Mouse (Mus musculus) retina, postnatal 7 days (tissue): ENCODE results near the gene Tiam1.

Experiments
- DNase-seq: peaks from one replicate; pipeline ENCODE4 v3.0.0-alpha.2; 2012; ENCODE audit warnings: low read depth, low spot score

The Tiam1 gene

DNA sequence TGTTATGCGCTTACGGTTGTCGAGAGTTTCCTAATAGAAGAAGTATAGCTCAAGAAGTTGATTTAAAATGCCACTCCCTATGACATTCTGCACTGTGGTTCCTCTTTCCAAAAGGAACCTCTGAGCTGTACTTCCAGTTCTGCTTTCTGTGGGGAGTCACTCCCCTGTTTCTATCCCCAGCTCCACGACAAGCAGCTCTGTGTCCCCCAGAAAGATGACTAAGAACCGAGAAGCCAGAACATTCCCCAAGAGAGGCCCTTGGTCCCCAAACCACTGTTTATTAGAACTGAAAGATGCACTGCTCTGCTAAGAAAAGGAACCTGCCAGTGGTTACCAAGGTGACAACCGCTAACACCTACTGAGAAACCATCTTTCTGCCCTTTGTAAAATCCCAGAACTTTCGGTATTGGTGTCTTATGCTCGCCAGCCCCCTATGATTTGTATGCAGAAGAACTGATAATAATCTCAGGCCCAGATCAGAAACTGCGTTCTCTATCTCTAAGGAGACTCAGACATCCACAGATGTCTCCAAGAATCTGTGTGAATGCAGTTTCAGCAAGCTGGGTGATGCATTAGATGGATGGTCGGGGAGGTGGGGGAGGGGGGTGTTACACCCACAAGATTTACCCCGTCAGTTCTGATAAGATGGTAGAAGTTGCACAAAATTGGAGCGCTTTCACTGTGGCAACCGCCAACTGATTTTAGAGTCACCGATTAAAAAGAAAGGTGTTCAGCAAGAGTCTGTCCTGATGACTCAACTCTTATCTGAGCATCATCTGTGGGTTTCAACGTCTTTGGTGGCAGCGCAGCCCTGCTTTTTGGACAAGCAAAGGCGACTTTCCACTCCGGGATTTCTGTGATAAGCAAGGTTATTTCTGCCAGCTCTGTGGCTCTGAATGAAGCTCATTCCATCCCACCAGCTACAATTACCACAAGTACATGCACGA lies 294.6 kb downstream of the Tiam1 start:
- no peak for DNase-seq

GRCm38 (mm10) chr16:89848179-89848578 lies 295.4 kb downstream of the Tiam1 start:
- no peak for DNase-seq

DNA sequence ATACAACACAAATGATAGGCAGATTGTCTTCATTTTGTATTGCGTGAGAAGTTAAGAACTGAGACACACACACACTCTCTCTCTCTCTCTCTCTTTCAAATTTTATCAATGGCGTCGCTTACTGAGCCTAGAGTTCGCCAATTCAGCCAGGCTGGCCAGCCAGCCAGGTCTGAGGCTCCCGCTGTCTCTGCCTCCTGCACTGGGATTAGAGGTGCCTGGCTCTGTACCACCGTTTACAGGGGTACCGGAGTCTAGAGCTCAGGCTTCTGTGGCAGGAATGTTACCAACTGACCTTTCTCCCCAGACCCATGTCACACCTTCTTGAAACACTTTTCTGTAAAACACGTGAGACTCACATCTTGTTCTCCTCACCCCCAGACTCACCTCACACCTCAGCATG lies 298.1 kb downstream of the Tiam1 start:
- no peak for DNase-seq

- DNase-seq = peak; percentile 38
These were observed 299.0 kb downstream of the Tiam1 start for GRCm38 (mm10) chr16:89844580-89844979.

- DNase-seq = no peak
These were observed 301.7 kb downstream of the Tiam1 start for GRCm38 (mm10) chr16:89841894-89842293.

DNA sequence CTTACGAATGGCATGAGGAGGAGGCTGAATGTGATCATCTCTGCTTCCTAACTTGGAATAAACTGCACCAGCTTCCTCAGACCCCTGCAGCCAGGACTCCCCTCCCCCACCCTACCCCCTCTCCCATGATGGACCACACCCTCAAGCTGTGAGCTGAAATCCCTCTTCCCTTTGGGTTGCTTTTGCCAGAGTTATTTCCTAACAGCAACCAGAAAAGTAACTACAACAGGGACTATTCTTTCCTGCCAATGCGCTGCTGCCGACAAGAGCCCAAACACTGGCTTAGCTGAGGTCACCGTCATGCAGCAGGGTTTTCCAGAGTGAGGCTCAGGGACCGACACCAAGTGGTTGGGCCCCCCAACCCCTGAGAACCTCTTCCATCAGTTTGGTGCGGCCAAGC lies 303.2 kb downstream of the Tiam1 start:
- DNase-seq = no peak

DNA sequence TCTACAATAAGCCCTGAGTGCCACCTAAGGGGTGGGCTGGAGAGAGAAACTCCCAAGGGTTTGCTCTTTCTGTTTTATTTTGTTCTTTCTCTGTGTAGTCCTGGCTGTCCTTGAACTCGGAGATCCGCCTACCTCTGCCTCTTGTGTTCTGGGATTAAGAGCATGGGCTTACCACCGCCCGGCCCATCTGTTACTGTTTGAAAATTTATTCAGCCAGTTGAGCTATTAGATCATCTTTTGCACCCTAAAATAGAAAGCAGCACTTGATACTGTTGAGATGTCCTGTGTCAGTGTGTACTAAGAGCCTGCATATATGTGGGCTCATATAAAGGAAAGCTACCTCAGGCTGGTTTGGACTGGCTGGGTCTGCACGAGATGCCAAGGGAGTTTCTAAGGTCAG lies 303.7 kb downstream of the Tiam1 start:
- no peak for DNase-seq

DNA sequence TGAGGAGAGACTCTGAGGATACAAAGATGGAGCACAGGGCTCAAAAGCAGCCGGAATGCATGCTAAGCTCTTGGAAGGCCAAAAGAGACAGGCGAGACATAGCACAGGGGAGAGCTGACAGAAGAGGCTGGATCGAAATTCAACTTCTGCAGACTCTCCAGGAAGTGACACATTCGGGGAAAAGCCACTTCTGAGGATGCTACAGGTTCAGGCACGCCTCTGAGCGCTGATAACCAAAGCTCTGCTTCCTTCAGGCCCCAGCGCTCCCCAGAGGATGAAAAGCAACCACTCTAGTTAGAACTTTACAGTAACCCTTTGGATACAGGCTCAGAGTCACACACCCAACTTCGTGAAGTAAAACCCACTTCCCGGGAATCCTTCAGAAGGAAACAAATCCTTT lies 306.5 kb downstream of the Tiam1 start:
- no peak for DNase-seq

GRCm38 (mm10) chr16:89835551-89835950 lies 308.0 kb downstream of the Tiam1 start:
- DNase-seq = no peak

DNA sequence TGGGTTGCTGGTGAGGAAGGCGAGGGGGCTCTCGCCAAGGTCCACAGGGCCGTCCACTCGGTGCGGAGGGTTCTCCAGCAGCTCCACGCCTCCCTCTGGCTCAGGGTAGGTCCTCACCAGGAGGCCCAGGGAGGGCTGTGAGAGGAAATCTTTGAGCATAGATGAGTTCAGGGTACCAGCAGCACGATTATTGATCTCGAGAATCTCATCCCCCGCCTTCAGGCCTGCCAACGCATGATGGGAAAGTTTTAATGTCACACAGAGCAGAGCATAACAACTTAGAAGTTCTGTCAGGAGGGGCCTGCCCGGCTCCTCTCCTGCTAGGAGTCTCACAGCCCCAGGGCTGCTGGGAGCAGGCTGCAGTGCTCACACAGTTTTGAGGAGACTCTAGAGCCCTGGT lies 310.6 kb downstream of the Tiam1 start:
- DNase-seq = no peak

DNA sequence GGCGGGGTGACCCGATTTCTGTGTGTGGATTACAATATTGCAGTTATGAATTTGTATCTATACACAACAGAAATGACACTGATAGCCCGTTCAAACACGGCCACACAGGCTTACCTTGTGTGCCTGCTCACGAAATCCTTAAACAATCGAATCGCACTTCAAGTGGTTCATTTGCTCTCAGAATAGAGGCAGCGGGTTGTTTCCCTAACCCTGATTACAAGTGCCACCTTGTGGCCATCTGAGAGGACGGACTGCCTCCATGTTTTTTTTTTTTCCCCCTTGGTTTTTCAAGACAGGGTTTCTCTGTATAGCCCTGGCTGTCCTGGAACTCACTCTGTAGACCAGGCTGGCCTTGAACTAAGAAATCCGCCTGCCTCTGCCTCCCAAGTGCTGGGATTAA lies 312.4 kb downstream of the Tiam1 start:
- peak; percentile 23 for DNase-seq

- DNase-seq = no peak
These were observed 313.3 kb downstream of the Tiam1 start for GRCm38 (mm10) chr16:89830221-89830648.

- no peak for DNase-seq
These were observed 316.0 kb downstream of the Tiam1 start for GRCm38 (mm10) chr16:89827496-89828125.

- no peak for DNase-seq
These were observed 317.7 kb downstream of the Tiam1 start for GRCm38 (mm10) chr16:89825875-89826274.

DNA sequence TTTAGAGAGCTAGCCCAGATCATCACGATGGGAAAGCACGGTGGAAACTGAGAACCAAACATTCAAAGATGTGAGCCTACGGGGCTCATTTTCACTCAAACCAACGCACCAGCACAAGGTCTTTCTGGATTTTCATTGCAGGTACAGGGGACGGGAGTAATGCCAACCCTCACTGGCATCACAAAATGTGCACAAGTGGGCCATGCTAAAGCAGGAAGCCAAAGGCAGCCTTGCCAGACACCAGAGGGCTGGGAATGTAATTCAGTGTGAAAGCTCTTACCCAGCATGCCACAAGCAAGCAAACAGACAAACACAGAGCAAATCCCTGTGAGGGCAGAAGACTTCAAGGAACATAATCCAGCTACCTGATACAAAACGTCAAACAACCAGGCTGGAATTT lies 320.7 kb downstream of the Tiam1 start:
- no peak for DNase-seq

GRCm38 (mm10) chr16:89818661-89819060 lies 324.9 kb downstream of the Tiam1 start:
- DNase-seq = no peak

DNA sequence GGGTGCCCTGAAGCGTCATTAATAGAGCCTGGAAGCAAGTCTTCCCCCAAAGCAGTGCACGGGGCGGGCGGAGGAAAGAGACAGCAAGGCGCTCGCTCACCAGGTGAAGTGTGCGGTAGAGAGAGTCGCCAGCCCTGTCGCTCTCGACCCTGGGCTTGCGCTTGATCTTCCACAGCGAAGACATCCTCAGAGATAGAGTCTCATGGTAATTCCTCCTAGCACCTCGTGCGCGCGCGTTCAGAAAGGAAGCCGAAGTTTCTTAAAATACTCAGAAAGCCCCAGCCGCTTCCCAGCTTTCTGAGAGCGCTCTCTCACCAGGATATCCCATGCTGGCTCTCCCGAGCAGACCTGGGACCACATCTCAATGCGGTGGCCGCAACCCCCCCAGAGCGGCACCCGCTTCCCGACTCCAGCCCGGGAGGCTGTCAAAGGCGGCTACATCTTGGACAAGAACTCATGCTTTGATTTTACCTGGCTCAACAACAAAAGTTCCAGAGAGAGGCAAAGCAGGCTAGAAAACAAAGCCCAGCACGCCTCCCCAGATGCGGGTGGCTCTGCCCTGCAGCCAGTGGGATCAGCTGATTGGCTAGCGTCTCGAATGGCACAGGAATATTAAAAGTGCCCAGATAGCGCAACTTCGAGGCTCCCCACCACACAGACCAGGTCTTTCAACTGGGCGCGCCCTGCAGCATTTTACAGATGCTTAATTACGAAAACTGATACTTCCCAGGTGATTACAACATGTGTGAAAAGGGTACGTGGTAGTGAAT lies 325.5 kb downstream of the Tiam1 start:
- no peak for DNase-seq

GRCm38 (mm10) chr16:89817301-89817700 lies 326.3 kb downstream of the Tiam1 start:
- DNase-seq = no peak

DNA sequence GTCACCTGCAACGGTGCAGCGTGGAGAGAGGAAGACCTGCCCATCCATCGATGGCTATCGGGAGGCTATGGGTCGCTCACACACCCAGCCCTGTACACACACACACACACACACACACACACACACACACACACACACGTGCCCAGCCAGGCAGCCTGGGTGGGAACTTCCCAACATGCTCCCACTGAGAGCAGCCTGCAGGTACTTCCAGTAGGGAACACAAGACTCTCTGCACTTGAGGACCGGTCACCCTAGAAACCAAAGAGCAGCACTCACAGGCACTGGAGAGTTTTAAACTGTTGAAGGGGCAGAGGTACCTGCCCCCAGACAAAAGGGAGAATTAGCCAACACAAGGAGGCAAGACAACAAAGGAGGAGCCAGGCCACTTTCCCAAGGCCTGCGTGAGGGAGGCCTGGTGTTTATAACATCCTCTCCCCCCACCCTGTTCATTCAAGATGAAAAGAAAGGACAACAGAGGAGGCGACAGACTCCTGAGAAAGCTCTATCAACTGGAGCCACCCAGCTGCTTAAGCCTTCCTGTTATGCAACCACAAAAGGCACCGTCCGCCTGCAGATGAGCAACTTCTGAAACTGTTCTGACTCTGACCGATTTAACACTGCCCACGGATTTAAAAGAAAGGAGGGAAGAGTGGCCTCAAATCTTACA lies 326.9 kb downstream of the Tiam1 start:
- no peak for DNase-seq

- no peak for DNase-seq
These were observed 330.0 kb downstream of the Tiam1 start for GRCm38 (mm10) chr16:89813536-89813935.

DNA sequence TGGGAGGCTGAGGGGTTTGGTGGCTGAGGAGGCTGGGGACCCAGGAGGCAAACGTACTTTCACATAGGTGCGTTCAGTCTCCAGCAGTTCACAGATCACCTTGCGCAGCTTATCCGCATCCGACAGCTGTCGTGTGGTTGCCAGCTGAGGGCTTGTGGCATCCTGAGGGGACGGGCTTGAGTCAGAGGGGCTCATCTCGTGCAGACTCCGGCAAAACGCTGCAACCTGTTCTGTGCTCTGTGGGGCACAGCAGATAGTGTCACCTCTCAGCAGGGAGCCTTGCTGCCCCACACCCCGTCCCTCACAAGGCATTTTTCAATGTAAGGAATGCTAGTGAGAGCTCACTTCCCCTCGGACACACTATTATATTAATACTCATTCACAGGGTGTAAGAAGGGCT lies 330.7 kb downstream of the Tiam1 start:
- no peak for DNase-seq

GRCm38 (mm10) chr16:89810398-89810797 lies 333.2 kb downstream of the Tiam1 start:
- no peak for DNase-seq
